Mouse (Mus musculus): Measurements from ENCODE around the gene Clnk.

DNA sequence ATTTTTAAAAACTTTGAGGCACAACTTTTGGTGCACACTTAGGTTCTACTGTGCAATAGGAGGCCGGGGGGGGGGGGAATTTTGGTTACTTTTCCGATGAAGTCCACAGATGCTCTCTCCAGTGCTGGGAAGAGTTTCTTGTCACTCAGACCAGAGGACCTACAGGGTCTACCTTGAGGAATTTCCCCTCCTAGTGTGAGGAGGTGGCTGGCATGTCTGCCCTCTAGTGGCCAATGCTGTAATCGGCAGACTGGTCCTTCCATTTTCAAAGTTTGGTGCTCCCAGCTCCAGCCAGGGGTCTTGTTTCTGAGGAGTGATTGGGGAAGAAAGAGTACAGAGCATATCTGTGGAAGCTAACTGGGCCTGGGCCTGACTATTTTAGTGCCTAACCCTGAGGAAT, 121.7 kb downstream of the Clnk start:
- peak; percentile 89 for TF ChIP-seq CTCF (IDR thresholded peaks at IDR 0.05; ENCODE audit: insufficient read depth, low read length)
- no peak for TF ChIP-seq POLR2A (IDR thresholded peaks at IDR 0.05; ENCODE audit: borderline replicate concordance, extremely low read depth, low read depth, low read length)
